Mouse (Mus musculus): Measurements from ENCODE around the gene Glyatl3.

The Glyatl3 gene

GRCm38 (mm10) chr17:40914250-40914649 lies at the start of gene Glyatl3:
Glyatl3 (minus strand) TSS chr17:40914350.
- DNase-seq (ENCODE audit: low spot score in 2 of 2) = no peak

GRCm38 (mm10) chr17:40948518-40948917 lies 34.4 kb upstream of the Glyatl3 start:
- no peak for DNase-seq (ENCODE audit: low spot score in 2 of 2)

DNA sequence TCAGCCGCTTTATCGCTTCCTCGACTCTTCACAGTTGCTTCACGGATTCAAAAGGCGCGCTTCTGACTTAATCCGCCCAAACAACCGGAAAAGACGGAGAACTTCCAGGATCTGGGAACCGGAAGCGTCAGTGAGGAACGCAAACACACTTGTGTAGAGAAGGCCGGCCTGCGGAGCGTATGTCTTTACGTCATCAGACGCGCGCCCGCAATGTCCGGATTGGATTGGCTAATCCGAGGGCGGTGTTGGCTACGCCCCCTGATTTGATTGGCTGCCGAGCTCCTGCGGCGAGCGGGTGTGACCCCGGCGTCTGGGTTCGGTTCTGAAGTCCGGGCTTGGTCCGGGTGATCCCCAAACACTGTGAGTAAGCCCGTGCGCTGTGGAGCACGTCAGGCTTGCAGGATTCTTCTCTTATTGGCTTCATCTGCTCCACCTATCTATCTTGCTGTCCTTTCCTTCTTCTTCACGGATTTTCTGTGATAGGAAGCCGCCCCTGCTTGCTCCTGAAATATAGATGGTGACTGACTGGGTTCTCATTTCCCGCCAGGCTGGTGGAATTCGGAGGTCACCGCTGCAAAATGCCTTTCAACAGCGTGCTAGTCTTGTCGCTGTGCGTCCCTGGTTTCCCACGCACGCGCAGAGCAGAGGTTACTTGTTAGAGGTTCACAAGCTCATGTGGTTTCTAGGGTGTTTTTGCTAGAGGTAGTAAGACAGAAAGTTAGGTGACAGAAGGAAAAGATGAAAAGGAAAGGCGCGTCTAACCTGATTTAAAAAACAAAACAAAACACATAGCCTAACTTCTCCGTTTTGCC lies 20.5 kb upstream of the Glyatl3 start, which contains the start of the genes Mut and Cenpq:
Gene Mut (plus strand): TSS at position 266 of the 812 bp plus-strand sequence.
Gene Cenpq (minus strand): TSS at position 628 of the 812 bp plus-strand sequence.
- peak; percentile 99 for DNase-seq (ENCODE audit: low spot score in 2 of 2)

GRCm38 (mm10) chr17:40933985-40934384 lies 19.8 kb upstream of the Glyatl3 start:
- DNase-seq (ENCODE audit: low spot score in 2 of 2) = peak in 1 of 2 experiments; percentile 6

DNA sequence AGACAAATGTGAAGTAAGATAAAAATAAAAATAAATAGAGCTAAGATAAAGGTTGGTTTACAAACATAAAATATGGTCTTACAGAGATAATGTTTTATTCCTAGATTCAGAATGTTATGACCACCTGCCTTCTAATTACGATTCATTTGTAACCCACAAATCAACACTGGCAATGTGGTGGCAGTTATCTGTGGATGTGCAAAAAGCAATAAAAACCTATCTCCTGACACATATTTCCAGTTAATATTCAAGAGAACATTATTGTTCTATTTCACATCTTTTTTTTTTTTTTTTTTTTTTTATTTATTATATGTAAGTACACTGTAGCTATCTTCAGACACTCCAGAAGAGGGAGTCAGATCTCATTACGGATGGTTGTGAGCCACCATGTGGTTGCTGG lies 1.3 kb upstream of the Glyatl3 start:
- no peak for DNase-seq (ENCODE audit: low spot score in 2 of 2)

DNA sequence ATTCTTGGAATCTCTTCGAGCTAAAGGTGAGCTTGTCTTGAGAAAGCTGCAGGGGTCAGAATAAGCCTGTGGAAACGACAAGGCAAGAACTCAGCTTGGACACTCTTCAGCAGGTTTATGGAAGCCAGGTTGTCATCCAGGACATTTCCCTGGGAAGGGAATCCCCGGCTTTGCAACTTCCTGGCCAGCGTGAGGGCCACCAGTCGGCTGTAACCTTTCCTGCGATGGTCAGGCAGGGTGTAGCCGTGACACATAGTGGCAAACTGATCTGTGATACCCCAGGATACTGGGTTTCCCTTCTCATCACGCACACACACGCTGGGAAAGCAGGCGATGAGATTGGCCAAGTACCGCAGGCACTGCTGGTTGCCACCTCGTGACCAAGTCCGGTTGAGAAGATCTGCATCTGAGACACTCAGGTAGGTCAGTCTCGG lies 9.4 kb downstream of the Glyatl3 start:
- no peak for DNase-seq (ENCODE audit: low spot score in 2 of 2)

DNA sequence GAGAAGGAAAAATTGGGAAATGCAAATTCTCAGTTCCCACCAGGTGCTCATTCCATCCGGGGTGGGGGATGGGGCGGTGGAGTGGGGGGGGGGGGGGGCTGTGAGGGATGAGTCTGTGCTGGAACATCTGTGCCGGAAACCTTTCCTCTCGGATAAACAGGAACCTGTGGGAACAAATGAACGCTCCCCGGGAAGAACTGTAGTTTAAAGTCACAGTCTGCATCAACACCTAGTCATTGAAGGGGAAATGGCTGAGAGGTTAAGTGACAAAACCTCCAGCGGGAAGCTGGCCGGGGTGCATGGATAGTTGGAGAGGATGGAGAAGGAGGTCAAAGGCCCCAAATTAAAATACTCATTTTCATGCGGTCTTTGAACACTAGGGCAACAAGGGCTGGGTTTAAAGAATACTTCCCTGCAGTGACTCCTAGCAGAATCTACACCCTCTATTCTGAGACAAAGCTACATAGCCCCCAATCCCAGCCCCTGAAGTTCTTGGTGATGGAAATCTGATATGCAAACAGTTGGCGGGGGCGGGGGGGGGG lies 10.0 kb downstream of the Glyatl3 start:
- no peak for DNase-seq (ENCODE audit: low spot score in 2 of 2)

GRCm38 (mm10) chr17:40903345-40903744 lies 10.8 kb downstream of the Glyatl3 start:
- no peak for DNase-seq (ENCODE audit: low spot score in 2 of 2)

DNA sequence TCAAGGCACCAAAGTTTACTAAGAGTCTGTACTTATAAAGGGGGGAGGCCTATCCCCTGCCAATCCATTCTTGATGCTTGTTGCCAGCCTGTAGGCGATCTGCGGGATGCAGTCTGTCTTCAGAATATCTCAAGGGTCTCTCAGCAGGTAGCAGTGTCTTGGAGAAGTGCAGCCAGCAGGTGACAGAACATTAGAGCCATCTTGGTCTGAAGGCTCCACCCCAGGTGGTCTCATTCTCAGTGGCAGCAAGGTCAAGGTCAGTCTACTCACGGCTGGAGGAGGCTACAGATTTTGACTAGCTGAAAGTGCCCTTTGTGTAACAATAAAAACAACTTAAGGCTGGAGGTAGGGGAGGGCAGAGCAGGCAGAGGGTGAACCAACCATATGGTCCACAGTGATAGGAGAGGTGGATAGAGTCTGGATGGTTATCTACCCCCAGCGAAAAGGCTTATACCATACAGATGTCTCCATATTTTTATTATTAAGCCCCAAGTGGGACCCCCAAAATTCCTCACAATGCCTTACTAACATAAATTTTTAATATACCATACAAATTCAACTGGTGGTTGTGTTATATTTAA lies 14.3 kb downstream of the Glyatl3 start:
- DNase-seq (ENCODE audit: low spot score in 2 of 2) = no peak

GRCm38 (mm10) chr17:40896863-40897262 lies 17.3 kb downstream of the Glyatl3 start:
- no peak for DNase-seq (ENCODE audit: low spot score in 2 of 2)

- no peak for DNase-seq (ENCODE audit: low spot score in 2 of 2)
These were observed 26.2 kb downstream of the Glyatl3 start for GRCm38 (mm10) chr17:40887849-40888536.

- DNase-seq (ENCODE audit: low spot score in 2 of 2) = no peak
These were observed 29.0 kb downstream of the Glyatl3 start for GRCm38 (mm10) chr17:40885155-40885554.

- no peak for DNase-seq (ENCODE audit: low spot score in 2 of 2)
These were observed 32.0 kb downstream of the Glyatl3 start for GRCm38 (mm10) chr17:40882172-40882571.

DNA sequence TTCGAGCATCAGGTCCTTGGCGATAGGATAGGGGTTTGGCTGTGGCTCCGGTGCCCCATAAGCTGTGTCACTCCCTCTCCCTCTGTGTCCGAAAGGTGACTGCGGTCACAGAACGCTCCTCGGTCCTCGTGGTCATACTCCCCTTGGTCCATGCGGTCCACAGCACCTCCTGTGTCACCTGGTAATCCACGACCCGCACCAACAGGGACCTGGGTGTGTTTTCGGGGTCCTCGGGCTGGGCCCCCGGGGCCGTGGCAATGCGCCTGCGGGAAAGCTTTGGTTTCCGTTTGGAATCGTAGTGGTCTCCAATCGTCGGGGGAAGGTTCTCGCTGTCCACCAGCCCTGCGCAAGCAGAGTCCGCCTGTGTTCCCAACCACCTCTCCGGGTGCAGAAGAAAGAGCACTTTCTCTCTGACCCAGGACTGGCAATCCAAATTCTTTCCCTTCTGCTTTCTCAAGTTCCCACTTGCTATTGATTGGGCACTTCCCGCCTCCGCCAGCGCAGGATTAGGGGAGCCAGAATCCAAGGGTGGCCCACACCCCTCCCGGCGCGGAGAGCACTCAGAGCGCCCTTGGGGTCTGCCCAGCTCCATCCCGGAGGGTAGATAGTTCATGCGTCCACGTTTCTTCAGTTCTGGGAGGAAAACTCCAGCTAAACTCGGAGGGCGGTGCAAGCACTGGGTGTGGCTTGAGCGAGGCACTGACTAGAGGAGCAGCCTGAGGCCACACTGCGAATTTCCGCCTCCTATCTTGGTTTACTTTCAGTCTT lies 34.0 kb downstream of the Glyatl3 start, which contains the start of gene 9130008F23Rik:
Gene 9130008F23Rik (minus strand): TSS at position 636 of the 768 bp plus-strand sequence.
- no peak for DNase-seq (ENCODE audit: low spot score in 2 of 2)

DNA sequence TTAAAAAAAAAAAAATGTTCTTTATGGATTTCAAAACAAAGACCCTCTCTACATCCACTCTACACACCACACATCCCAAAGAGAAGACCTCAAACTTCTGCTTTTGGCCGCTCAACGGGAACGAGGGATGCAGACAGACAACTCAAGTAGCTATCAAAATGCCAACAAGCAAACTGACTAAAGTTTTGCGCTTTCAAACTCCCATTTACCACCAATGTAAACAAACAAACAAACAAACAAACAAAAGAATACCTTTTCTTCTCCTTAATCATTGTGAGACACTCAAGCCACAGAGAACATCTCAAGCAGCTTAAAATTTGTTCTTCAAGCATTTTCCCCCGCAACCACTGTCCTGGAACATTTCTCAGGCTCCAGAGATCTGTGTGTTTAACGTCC lies 34.6 kb downstream of the Glyatl3 start:
- DNase-seq (ENCODE audit: low spot score in 2 of 2) = no peak

- DNase-seq (ENCODE audit: low spot score in 2 of 2) = no peak
These were observed 36.4 kb downstream of the Glyatl3 start for GRCm38 (mm10) chr17:40877741-40878140.

- DNase-seq (ENCODE audit: low spot score in 2 of 2) = no peak
These were observed 38.6 kb downstream of the Glyatl3 start for GRCm38 (mm10) chr17:40875568-40875967.

DNA sequence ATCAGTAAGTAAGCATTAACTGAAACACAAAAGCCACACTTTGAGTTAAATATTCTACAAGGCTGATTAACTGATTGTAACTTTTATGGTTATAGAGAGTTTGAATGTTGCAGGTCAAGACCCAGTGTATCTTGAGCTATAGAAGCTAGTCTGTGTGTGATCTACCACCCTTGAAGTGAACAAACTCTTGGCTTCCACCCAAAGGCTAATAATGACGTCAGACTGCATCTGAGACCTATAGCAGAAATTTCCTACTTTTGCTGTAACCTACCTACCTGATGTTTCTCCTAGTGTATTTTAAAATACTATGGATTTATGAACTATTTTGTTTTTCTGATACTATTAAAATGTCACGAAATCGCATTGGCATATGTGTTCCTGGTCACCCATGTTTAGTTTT lies 39.4 kb downstream of the Glyatl3 start:
- DNase-seq (ENCODE audit: low spot score in 2 of 2) = no peak

DNA sequence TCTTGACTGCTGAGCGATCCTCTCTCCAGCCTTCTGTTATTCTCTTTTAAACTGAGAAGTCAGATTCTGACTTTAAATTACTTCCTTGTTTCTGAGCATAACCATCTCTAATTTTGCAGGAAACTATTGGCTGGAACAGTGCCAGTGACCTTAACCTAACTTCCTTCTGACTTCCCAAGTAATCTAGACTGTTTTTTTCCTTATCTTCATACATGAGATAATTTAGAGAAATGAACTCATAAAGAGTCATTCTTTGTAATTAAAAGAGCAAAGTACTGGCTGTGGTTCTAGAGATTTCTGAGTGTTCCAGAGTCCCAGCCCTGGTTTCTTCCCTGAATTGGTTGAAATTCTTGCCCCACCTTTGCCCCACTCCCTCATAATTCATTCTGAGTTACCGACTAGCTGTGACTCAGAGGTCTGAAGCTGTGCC lies 40.6 kb downstream of the Glyatl3 start:
- DNase-seq (ENCODE audit: low spot score in 2 of 2) = no peak

- DNase-seq (ENCODE audit: low spot score in 2 of 2) = no peak
These were observed 41.5 kb downstream of the Glyatl3 start for GRCm38 (mm10) chr17:40872626-40873025.

Measured in frontal cortex, postnatal 14 days (tissue).